Mouse (Mus musculus) G1E (cell line): ENCODE results near the gene Ddx24.

Source experiments
- CTCF ChIP-seq: IDR thresholded peaks from 2 replicates; pipeline ENCODE4 v1.5.1; 2012; ENCODE audit warnings: low read depth, low read length, inconsistent platforms, mixed read lengths
- GATA1 ChIP-seq: IDR thresholded peaks from 2 replicates; pipeline ENCODE4 v1.6.1; 2012; ENCODE audit warnings: borderline replicate concordance, low read length, inconsistent platforms, mixed read lengths
- GATA2 ChIP-seq: IDR thresholded peaks from 2 replicates; pipeline ENCODE4 v1.6.1; 2012; ENCODE audit warnings: low read depth, low read length, inconsistent platforms, borderline replicate concordance

- TF ChIP-seq CTCF (no peak), GATA1 (no peak), GATA2 (no peak)
These were observed 17.5 kb downstream of the Ddx24 start for GRCm38 (mm10) chr12:103408144-103408543.
